Mouse (Mus musculus): Measurements from ENCODE around the gene Gstp3.

The Gstp3 gene

DNA sequence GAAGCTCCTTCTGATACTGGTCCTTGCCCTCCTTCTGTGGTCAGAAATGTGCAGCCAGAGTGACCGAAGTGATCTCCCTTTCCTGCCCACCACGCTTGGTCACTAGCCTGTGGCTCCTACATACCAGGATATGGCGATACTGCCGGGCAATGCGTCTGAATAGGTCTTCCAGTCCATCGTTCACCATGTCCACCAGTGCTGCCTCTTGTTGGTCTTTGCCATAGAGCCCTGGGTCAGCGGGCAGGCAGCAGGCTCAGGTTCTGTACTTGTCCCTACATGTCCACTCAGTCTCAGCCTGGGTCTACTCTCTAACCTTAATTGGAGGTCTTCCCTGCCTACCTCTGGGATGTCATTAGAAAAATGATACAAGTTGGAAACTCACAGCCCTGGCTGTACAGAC, 1.4 kb downstream of the Gstp3 start:
- POLR2A ChIA-PET, result interaction anchor here in 3 of 4 experiments (0.6 to 6.4 kb wide), 49 partner anchors 7 to 349 kb away, joined by 3 to 109 read pairs (median 6); partner anchors contain the start of genes Gstp2 (in 3 of the 3), Aip (in 2 of the 3), Cdk2ap2 (in 2 of the 3) and Ndufv1 (in 2 of the 3)
- CTCF ChIA-PET, result interaction anchor here (0.6 to 4.1 kb wide), 20 partner anchors 10 to 327 kb away, joined by 3 to 36 read pairs (median 5); partner anchors contain the start of genes Ndufv1 (in 2 of the 4), Cdk2ap2 (in 1 of the 4), Gstp1 (in 1 of the 4) and Gstp2 (in 1 of the 4)

DNA sequence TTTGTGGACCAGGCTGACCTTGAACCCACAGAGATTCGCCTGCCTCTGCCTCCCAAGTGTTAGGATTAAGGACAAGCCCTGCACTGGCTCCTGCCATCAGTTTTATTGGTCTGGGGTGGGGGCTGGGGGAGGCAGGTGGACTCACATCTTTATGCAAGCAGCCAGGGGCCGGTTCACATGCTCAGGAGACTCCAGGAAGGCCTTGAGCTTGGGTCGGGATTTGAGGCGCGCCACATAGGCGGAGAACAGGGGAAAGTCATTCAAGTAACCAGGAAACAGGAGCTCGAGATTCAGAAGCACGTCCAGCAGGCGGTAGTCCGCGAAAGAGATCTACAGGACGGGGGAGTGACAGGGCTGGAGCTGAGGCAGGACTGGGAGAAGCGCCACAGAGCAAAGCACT, 2.0 kb downstream of the Gstp3 start:
- ChIA-PET CTCF (interaction anchor here (0.5 to 4.1 kb wide), 28 partner anchors 9 to 338 kb away, joined by 3 to 36 read pairs (median 4); partner anchors contain the start of genes Ndufv1 (in 2 of the 4), Cdk2ap2 (in 1 of the 4), Gstp1 (in 1 of the 4) and Gstp2 (in 1 of the 4)), POLR2A (interaction anchor here (0.6 to 6.4 kb wide), 66 partner anchors 10 to 1276 kb away, joined by 3 to 109 read pairs (median 5); partner anchors contain the start of genes Cdk2ap2 (in 3 of the 4), Gstp2 (in 3 of the 4), Ndufv1 (in 3 of the 4) and Aip (in 2 of the 4))

DNA sequence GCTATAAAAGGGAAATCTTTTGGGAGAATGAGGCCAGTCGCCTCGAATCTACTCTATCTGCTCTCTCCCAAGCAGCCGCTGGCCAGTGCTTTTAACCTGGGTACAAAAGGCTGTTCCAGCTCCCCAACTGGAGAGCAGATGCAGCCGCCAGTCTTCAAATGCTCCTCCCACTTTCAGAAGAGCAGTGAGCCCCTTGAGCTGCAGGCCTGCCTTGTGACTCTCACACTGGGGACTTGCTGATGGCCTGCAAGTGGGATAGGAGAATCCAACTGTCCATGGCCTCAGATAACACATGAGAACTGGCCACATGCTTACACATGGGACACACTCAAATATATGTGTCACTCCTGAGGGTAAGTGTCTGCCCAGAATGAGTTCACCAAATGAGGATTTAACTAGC, 2.6 kb downstream of the Gstp3 start:
- ChIA-PET POLR2A (interaction anchor here (0.6 to 6.4 kb wide), 70 partner anchors 10 to 574 kb away, joined by 3 to 109 read pairs (median 4); partner anchors contain the start of genes Gstp2 (in 4 of the 4), Ndufv1 (in 4 of the 4), Cdk2ap2 (in 3 of the 4) and Gstp1 (in 3 of the 4)), CTCF (interaction anchor here (0.5 to 4.1 kb wide), 36 partner anchors 9 to 450 kb away, joined by 3 to 36 read pairs (median 5); partner anchors contain the start of genes Ndufv1 (in 2 of the 4), Cdk2ap2 (in 1 of the 4), Gm49405 (in 1 of the 4) and Gstp2 (in 1 of the 4))

DNA sequence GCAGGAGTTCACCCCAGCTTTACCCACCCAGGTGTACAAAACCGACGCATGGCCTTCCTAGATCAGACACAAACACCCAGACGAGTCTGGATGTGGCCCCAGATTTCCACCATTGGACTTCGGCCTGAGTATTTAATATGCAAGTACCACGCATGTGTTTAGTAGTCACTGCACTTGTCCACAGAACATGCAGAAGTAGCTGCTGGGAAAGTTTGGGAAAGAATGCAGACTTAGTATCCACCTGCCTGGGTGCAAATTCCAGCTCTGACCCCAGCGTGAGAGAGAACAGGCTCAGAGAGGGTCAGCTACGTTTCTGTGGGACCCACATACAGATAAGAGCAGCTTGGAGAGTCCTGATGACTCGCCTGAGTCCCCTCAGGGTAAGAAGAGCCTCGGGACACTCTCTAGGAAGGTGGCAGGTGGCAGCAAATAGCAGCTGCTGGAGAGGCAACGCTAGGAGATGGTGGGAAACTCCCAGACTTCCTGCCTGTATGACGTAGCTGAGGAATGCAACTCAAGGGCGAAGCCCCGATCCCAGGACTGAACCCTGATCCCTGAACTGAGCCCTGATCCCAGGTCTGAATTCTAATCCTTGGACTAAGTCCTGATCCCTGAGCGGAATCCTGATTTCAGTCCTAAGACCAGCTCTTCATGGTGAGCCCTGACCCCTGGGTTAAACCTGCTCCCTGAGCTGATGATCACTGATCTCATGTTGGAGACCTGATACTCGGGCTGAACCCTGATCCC, 3.2 kb downstream of the Gstp3 start:
- POLR2A ChIA-PET, result interaction anchor here (0.9 to 6.4 kb wide), 66 partner anchors 9 to 245 kb away, joined by 3 to 109 read pairs (median 5); partner anchors contain the start of genes Gstp2 (in 4 of the 4), Ndufv1 (in 4 of the 4), Cdk2ap2 (in 3 of the 4) and Gstp1 (in 3 of the 4)
- CTCF ChIA-PET, result interaction anchor here (0.6 to 4.1 kb wide), 30 partner anchors 9 to 449 kb away, joined by 3 to 36 read pairs (median 4); partner anchors contain the start of genes Cdk2ap2 (in 1 of the 4), Gm49405 (in 1 of the 4), Gstp2 (in 1 of the 4) and Ndufv1 (in 1 of the 4)

DNA sequence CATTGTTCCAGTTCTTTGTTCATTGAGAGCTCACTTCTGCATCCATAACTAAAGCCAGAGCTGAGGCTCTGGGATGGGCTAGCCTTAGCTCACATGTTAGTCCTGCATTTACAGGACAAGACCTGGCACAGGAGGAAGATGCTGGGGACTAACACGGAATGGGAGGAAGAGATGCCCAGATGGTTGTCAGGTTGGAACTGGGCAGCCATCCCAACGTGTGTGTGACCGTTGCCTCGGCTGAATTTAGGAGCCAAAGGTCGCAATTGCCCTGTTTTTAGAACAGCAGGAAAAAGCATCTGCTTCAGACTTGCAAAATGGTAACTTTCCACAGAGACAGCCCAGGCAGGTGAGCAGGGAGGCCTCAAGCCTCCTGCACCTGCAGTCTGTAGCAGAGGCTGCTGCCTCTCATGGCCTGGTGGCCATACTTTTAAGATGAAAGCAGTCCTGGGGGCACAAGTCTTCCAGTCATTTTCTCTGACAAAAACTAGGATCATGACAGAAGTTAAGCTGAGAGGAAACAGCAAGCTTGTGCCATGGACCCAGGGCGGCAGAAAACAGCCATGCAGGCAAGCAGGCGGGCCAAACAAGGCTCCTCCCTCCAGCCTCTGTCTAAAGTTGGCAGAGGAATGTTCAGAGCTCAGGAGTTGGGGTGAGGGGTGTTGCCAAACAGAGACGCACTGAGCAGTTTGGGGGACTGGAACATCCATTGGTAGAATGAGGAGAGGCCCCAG, 4.0 kb downstream of the Gstp3 start:
- ChIA-PET POLR2A (interaction anchor here in 3 of 4 experiments (0.6 to 6.4 kb wide), 43 partner anchors 8 to 202 kb away, joined by 3 to 109 read pairs (median 6); partner anchors contain the start of genes Cdk2ap2 (in 3 of the 3), Gstp2 (in 3 of the 3), Aip (in 2 of the 3) and Gstp1 (in 2 of the 3)), CTCF (interaction anchor here in 2 of 4 experiments (0.8 to 4.1 kb wide), 14 partner anchors 8 to 203 kb away, joined by 3 to 36 read pairs (median 6); partner anchors contain the start of genes Gm49405 (in 1 of the 2), Gstp2 (in 1 of the 2), Ndufv1 (in 1 of the 2) and Nudt8 (in 1 of the 2))

DNA sequence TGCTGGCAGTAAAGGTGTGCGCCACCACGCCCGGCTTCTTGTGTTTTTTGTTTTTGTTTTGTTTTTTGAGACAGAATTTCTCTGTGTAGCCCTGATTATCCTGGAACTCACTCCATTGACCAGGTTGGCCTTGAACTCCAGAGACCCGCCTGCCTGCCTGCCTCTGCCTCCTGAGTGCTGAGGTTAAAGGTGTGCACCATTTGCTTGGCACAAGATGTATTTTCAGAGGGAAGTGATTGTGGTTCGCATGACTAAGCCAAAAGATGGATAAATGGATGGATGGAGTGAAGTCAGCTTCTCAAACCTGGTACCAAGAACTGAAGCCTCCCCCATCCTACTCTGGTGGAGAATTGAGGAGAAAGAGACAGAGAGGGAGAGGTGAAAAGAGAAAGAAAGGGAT, 4.8 kb downstream of the Gstp3 start:
- ChIA-PET CTCF (interaction anchor here in 2 of 4 experiments (0.6 to 2.1 kb wide), 2 partner anchors 55 to 224 kb away, joined by 3 to 7 read pairs; partner anchors contain the start of genes Gm49405 (in 1 of the 2) and Nudt8 (in 1 of the 2)), POLR2A (interaction anchor here in 3 of 4 experiments (1.1 to 6.4 kb wide), 13 partner anchors 8 to 147 kb away, joined by 3 to 68 read pairs (median 4); partner anchors contain the start of genes Gstp2 (in 3 of the 3), Cdk2ap2 (in 2 of the 3), Gstp1 (in 1 of the 3) and Ndufv1 (in 1 of the 3))

DNA sequence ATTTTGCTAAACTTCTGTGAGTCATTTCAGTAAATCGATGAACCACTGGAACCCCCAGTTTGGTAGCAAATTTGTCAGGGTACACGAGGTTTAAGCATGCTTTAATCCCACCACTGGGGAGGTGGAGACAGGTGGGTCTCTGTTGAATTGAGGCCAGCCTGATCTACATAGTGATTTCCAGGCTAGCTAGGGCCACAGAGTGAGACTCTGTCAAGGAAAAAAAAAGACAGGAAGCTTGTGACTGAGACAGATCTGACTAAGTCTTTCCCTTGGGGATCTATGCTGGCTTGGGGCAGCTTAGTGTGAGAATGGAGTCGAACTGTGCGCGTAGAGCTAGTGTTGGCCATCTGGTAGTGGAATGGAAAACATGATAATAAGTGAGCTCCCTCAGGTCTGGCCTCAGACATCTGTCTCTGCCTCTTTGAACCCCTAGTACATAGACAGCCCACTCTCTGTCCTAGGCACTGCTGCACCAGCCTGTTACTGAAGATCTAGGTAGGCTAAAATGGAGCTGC, 6.8 kb downstream of the Gstp3 start:
- ChIA-PET POLR2A (interaction anchor here (0.6 to 8.7 kb wide), 27 partner anchors 10 to 600 kb away, joined by 3 to 98 read pairs (median 3); partner anchors contain the start of genes Cdk2ap2 (in 2 of the 4), Gstp1 (in 2 of the 4), Clcf1 (in 1 of the 4) and Ndufv1 (in 1 of the 4)), CTCF (interaction anchor here (0.6 to 4.7 kb wide), 64 partner anchors 8 to 345 kb away, joined by 3 to 53 read pairs (median 5); partner anchors contain the start of genes Ndufv1 (in 3 of the 4), Aip (in 2 of the 4), Acy3 (in 1 of the 4) and Cabp2 (in 1 of the 4))

DNA sequence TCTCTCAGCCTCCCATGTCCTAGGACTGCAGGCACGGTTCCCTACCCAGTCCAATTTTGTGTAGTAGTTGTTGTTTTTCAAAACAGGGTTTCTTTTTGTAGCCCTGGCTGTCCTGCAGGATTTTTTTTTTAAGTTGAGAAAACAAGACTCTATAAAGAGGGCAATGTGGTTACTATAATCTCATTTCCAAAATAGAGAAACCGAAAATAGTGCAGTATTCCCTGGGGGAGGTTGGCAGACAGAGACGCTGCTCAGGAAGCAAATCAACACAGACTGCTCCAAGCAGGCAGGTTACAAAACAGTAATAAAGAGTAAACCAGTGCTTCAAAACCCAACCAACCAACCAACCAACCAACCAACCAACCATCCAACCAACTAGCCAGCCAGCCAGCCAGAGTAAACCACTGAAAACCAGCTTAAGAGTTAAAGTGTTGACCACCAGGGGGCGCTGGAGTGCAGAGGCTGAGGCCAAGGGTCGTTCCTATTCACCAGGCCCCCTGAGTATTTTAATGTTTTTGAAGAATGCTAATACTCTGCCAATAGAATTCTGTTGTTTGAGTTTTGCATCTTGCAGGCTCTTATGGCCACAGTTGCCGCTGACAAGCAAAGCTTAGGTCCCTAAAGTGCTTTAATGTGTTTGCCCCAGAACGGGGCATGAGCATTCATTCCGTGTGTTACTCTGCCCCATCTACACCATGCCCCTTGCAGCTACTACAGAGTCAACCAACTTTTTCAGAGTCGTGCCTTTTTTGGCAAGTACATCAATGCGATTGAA, 7.4 kb downstream of the Gstp3 start:
- ChIA-PET CTCF (interaction anchor here (0.5 to 4.7 kb wide), 104 partner anchors 9 to 989 kb away, joined by 3 to 53 read pairs (median 4); partner anchors contain the start of genes Ndufv1 (in 4 of the 4), Aip (in 2 of the 4), Cdk2ap2 (in 2 of the 4) and Pold4 (in 2 of the 4)), POLR2A (interaction anchor here (0.5 to 8.7 kb wide), 27 partner anchors 8 to 600 kb away, joined by 3 to 98 read pairs (median 3); partner anchors contain the start of genes Cdk2ap2 (in 2 of the 4), Gstp1 (in 2 of the 4), Clcf1 (in 1 of the 4) and Ndufv1 (in 1 of the 4))

DNA sequence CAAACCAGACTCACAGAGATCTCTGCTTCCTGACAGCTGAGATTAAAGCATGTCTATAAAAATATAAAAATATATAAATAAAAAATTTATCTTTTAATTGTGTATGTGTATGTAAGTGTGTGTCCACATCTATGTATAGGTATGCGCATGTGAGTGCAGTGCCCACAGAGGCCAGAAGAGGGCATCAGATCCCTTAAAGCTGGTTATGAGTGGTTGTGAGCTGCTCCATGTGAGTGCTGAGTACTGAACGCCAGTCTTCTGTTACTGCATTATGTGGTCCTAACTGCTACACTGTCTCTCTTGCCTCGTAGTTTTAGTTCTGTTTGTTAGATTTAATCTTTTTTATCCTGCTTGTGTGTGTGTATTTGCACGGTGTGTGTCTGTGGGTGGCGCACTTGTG, 8.4 kb downstream of the Gstp3 start:
- CTCF ChIA-PET, result interaction anchor here (0.5 to 4.7 kb wide), 47 partner anchors 9 to 347 kb away, joined by 3 to 53 read pairs (median 5); partner anchors contain the start of genes Cdk2ap2 (in 2 of the 4), Ndufv1 (in 2 of the 4), Gm49405 (in 1 of the 4) and Grk2 (in 1 of the 4)
- POLR2A ChIA-PET, result interaction anchor here in 2 of 4 experiments (0.9 to 8.7 kb wide), 11 partner anchors 8 to 459 kb away, joined by 3 to 98 read pairs (median 6); partner anchors contain the start of genes Cdk2ap2 (in 1 of the 2), Gstp1 (in 1 of the 2) and Pcx (in 1 of the 2)

DNA sequence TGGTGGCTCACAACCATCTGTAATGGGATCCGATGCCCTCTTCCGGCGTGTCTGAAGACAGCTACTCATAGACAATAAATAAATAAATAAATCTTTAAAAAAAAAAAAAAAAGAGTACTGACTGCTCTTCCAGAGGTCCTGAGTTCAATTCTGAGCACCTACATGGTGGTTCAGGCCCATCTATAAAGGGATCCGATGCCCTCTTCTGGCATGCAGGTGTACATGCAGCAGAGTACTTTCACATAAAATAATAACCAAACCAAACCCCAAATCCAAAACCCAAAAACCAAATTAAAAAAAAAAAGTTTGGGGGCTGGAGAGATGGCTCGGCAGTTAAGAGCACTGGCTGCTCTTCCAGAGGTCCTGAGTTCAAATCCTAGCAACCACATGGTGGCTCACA, 10.3 kb downstream of the Gstp3 start:
- ChIA-PET POLR2A (interaction anchor here in 3 of 4 experiments (0.6 to 8.7 kb wide), 10 partner anchors 9 to 129 kb away, joined by 3 to 98 read pairs (median 25); partner anchors contain the start of genes Ndufv1 (in 2 of the 3), Gstp1 (in 1 of the 3) and Gstp3 (in 1 of the 3)), CTCF (interaction anchor here in 3 of 4 experiments (0.6 to 4.8 kb wide), 17 partner anchors 8 to 330 kb away, joined by 3 to 39 read pairs (median 4); partner anchors contain the start of genes Gstp3 (in 2 of the 3), Aip (in 1 of the 3), Gm49405 (in 1 of the 3) and Ndufv1 (in 1 of the 3))

DNA sequence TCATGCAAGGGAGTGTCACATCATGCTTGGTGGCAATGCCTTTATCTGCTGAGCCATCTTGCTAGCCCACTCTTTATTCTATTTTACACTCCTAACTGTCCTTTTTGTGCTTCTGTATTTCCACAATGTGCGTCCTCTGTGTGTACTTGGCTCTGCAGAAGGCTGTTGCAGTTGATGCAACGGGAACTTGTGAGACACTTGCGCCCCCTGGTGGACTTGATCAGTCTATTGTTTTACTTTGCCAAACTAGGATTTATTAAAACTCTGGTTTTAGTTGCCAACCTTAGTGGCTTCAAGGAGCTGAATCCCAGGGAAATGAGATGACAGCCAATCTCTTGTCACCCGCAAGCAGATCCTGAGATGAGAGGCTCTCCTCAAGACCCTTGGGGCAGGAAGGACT, 11.5 kb downstream of the Gstp3 start:
- CTCF ChIA-PET, result interaction anchor here (0.6 to 4.8 kb wide), 22 partner anchors 9 to 649 kb away, joined by 3 to 39 read pairs (median 4); partner anchors contain the start of genes Gstp1 (in 2 of the 4), Ndufv1 (in 2 of the 4), Aldh3b1 (in 1 of the 4) and Gm49405 (in 1 of the 4)
- POLR2A ChIA-PET, result interaction anchor here (0.6 to 8.7 kb wide), 52 partner anchors 9 to 1764 kb away, joined by 3 to 109 read pairs (median 10); partner anchors contain the start of genes Gm49405 (in 3 of the 4), Gstp1 (in 3 of the 4), Gstp3 (in 3 of the 4) and Ndufv1 (in 3 of the 4)

DNA sequence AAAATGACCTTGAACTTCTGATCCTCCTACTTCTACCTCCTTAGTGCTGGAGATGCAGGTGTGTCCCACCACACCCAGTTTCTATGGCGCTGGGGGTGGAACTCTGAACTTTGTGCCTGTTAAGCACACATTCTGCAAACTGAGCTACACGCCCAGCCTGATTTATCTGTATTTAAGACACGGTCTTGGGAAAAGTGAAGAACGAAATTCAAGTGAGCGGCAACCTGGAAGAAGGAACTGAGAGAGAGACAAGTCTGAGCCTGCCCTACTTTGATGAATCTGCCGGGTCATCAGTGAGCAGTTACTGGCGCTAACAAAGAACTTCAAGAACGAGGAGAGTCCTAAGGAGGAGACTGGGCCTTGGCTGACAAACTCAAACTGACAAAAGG, 12.5 kb downstream of the Gstp3 start:
- CTCF ChIA-PET, result interaction anchor here (0.5 to 4.8 kb wide), 60 partner anchors 9 to 915 kb away, joined by 3 to 39 read pairs (median 4); partner anchors contain the start of genes Ndufv1 (in 4 of the 4), Gstp1 (in 3 of the 4), Cdk2ap2 (in 2 of the 4) and Gm49405 (in 2 of the 4)
- POLR2A ChIA-PET, result interaction anchor here (0.6 to 8.7 kb wide), 121 partner anchors 8 to 514 kb away, joined by 3 to 109 read pairs (median 6); partner anchors contain the start of genes Gstp1 (in 4 of the 4), Gm49405 (in 3 of the 4), Gstp3 (in 3 of the 4) and Ndufv1 (in 3 of the 4)

DNA sequence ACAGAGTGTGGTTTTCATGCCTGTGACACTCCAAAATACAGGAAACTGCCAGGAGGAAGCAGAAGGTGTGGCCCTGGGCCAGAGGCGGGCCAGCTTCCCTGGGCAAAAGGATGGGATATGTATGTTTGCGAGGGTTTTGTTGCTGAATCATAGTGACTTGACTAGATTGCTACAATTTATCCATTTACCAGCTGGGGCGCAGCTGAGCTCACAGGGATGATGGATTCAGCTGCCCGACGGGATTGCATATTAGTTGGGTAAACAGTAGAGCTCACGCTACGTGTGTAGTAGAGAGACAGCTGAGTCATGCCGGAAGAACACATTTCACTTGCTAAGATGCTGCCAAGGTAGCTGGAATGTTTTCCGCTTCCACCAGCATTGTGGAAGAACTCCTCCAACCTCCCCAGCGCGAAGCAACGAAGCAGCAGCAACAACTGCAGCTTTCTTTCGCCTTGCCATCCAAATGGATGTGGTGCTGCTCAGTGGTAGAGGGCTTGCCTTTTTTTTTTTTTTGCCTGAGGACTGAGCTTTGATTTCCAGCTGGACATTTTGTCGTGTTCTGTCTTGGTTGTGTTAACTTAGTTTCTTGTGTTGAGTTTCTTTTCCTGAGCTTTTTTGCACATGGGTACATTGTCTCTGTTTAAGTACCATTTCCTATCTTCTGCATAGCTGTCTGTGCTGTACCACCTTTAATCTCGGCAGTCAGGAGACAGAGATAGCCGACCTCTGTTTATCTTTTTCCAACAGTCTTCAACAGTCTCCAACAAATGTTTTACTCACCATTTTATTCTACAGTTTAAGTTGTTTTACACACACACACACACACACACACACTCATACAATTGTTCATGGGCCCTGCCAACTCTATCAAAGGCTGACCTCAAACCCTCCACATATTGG, 13.2 kb downstream of the Gstp3 start, which contains the start of gene Gstp2:
TSS of gene Gstp2 (minus strand) at position 58 of the 900 bp plus-strand sequence.
- ChIA-PET POLR2A (interaction anchor here (0.6 to 8.7 kb wide), 149 partner anchors 8 to 1795 kb away, joined by 3 to 109 read pairs (median 5); partner anchors contain the start of genes Gstp1 (in 4 of the 4), Ndufv1 (in 4 of the 4), Cdk2ap2 (in 3 of the 4) and Gm49405 (in 3 of the 4)), CTCF (interaction anchor here (0.5 to 4.8 kb wide), 68 partner anchors 8 to 916 kb away, joined by 3 to 39 read pairs (median 4); partner anchors contain the start of genes Ndufv1 (in 4 of the 4), Cdk2ap2 (in 2 of the 4), Gm49405 (in 2 of the 4) and Nudt8 (in 2 of the 4))
